Mouse (Mus musculus) testis, adult 2 months (tissue): ENCODE measurements around the gene Slc2a5.
A peak's percentile ranks its signal among the peaks of the same experiment; 100 is the strongest.

ENCODE experiments used
- CTCF ChIP-seq: fragments of 200-500 bp; IDR thresholded peaks from 2 replicates; pipeline ENCODE4 v1.5.1; 2012; ENCODE audit warnings: low read depth, mild to moderate bottlenecking, inconsistent platforms, low read length, moderate library complexity; ENCODE audit not compliant: control insufficient read depth, insufficient read depth, insufficient replicate concordance
- POLR2A ChIP-seq: fragments of 200-500 bp; IDR thresholded peaks from 2 replicates; pipeline ENCODE4 v1.6.1; 2012; ENCODE audit warnings: low read depth, mild to moderate bottlenecking, inconsistent platforms, low read length, moderate library complexity; ENCODE audit not compliant: control insufficient read depth

- TF ChIP-seq POLR2A (no peak), CTCF (peak; percentile 76; the same call in 1 of the 2 replicates)
Measured at GRCm38 (mm10) chr4:150181304-150181703, 62.2 kb downstream of the Slc2a5 start.
